Mouse (Mus musculus) bone marrow macrophage, adult 2 months (primary cell): ENCODE measurements at regions not wholly inside any gene's neighbourhood (a gene's known extent, or its start where the extent isn't known, plus 50 kb on each side); places are given as distances from the start of the nearest gene placed in this dataset.

Source experiments
- H3K27ac ChIP-seq: 2 replicates; pipeline ENCODE4 v1.5.1; 2012; ENCODE audit warnings: low read depth, low read length; ENCODE audit not compliant: insufficient read depth
- H3K4me1 ChIP-seq: 2 replicates; pipeline ENCODE4 v1.6.1; 2012; ENCODE audit warnings: low read length; ENCODE audit not compliant: control insufficient read depth, insufficient read depth
- H3K4me3 ChIP-seq: 2 replicates; pipeline ENCODE4 v1.5.1; 2012; ENCODE audit warnings: mild to moderate bottlenecking, low read length, moderate library complexity; ENCODE audit not compliant: insufficient read depth
- CTCF ChIP-seq: IDR thresholded peaks from 2 replicates; pipeline ENCODE4 v1.5.1; 2012; ENCODE audit warnings: low read depth, mild to moderate bottlenecking, low read length, moderate library complexity
- POLR2A ChIP-seq: IDR thresholded peaks from 2 replicates; pipeline ENCODE4 v1.6.1; 2012; ENCODE audit warnings: mild to moderate bottlenecking, low read depth, low read length, borderline replicate concordance

GRCm38 (mm10) chr10:17538944-17539533, 184.0 kb upstream of the Cited2 start:
- Histone ChIP-seq H3K27ac (no peak overlapping the region), H3K4me1 (peaks cover 9% of the 10 kb centered on the region), H3K4me3 (no peak overlapping the region)
- TF ChIP-seq CTCF: no peak

GRCm38 (mm10) chr10:17540404-17541375, 182.3 kb upstream of the Cited2 start:
- H3K27ac ChIP-seq: peak overlapping the region; percentile 27
- no peak overlapping the region for H3K4me3 ChIP-seq
- TF ChIP-seq CTCF (no peak), POLR2A (no peak)
- peaks cover 9% of the 10 kb centered on the region for H3K4me1 ChIP-seq

- Histone ChIP-seq H3K4me3 (no peak overlapping the region), H3K4me1 (peaks cover 9% of the 10 kb centered on the region), H3K27ac (no peak overlapping the region)
- TF ChIP-seq CTCF (no peak), POLR2A (no peak)
Measured at GRCm38 (mm10) chr10:17542104-17542846, 180.7 kb upstream of the Cited2 start.

GRCm38 (mm10) chr10:17542847-17543421, 180.1 kb upstream of the Cited2 start:
- Histone ChIP-seq H3K4me1 (peaks cover 9% of the 10 kb centered on the region), H3K27ac (no peak overlapping the region), H3K4me3 (no peak overlapping the region)
- TF ChIP-seq POLR2A: no peak

- Histone ChIP-seq H3K27ac (no peak overlapping the region), H3K4me1 (peaks cover 20% of the 10 kb centered on the region), H3K4me3 (no peak overlapping the region)
- no peak for TF ChIP-seq CTCF
- TF ChIP-seq POLR2A: no peak
Measured at GRCm38 (mm10) chr10:17545291-17545690, 177.7 kb upstream of the Cited2 start.

GRCm38 (mm10) chr10:17547986-17548385, 175.0 kb upstream of the Cited2 start:
- no peak overlapping the region for H3K4me3 ChIP-seq
- no peak overlapping the region for H3K27ac ChIP-seq
- H3K4me1 ChIP-seq: peaks cover 16% of the 10 kb centered on the region
- TF ChIP-seq CTCF (no peak), POLR2A (no peak)

GRCm38 (mm10) chr10:17548629-17549580, 174.1 kb upstream of the Cited2 start:
- Histone ChIP-seq H3K4me3 (no peak overlapping the region), H3K27ac (no peak overlapping the region), H3K4me1 (peaks cover 16% of the 10 kb centered on the region)
- TF ChIP-seq POLR2A: no peak
- TF ChIP-seq CTCF: no peak

- TF ChIP-seq POLR2A (no peak), CTCF (no peak)
- H3K27ac ChIP-seq: peak overlapping the region; percentile 21
- H3K4me3 ChIP-seq: no peak overlapping the region
- peaks cover 16% of the 10 kb centered on the region for H3K4me1 ChIP-seq
Measured at GRCm38 (mm10) chr10:17549711-17550637, 173.0 kb upstream of the Cited2 start.
